ENCODE assay signal across 15 mouse cellular contexts in the genomic region with DNA sequence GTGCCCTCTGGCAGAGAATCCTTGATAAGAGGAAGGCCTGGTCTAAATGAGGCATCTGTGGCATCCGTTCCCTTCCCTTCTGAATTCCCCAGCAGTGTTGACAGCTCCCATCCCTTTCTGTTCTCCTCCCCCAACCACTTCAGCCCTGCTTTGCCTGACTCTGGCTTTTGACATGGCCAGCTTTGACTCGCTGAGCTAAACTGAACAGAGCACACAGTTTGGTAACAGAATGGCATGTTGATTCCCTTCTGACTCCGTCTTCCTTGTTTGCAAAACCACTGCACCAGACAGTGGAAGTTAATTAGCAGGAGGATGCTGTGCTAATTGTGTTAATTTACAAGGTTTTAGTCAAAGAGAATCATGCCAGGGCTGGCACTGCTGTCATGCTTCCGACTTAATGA.
DNase-seq lines count a peak whose midpoint lies in the region; ATAC-seq and TF ChIP-seq lines count a peak whose summit lies in the region.
"Had no signal": no experiment of that assay in that cellular context is flagged by ENCODE, and none has a peak within 500 bp of the region (broad histone marks: within the 10 kb centered on the region; RNA-seq: fewer than 3 reads in every experiment).

No protein-coding gene starts in this region.

- TF ChIP-seq CTCF in lung, postnatal 0 days (IDR thresholded peaks at IDR 0.05): no peak
- TF ChIP-seq CTCF in midbrain, postnatal 0 days (IDR thresholded peaks at IDR 0.05): no peak
- no peak for TF ChIP-seq CTCF in liver, postnatal 0 days (IDR thresholded peaks at IDR 0.05; ENCODE audit: low read depth)

- H3K9ac ChIP-seq in lung, postnatal 0 days (replicated peaks; ENCODE audit: low read depth): no peak overlapping the region
- no peak overlapping the region for H3K9ac ChIP-seq in midbrain, postnatal 0 days (replicated peaks; ENCODE audit: low read length, poor library complexity, severe bottlenecking)
- no peak overlapping the region for H3K9ac ChIP-seq in liver, postnatal 0 days (replicated peaks)

- 45% methylated on average over 4 of the region's 4 CpGs for WGBS in lung, postnatal 0 days
- WGBS in midbrain, postnatal 0 days: 25% methylated on average over 4 of the region's 4 CpGs
- 54% methylated on average over 4 of the region's 4 CpGs for WGBS in liver, postnatal 0 days (ENCODE audit: insufficient replicate concordance)

- H3K9me3 ChIP-seq in lung, postnatal 0 days (ENCODE audit: low read length): no peaks in the 10 kb centered on the region
- H3K9me3 ChIP-seq in midbrain, postnatal 0 days (ENCODE audit: low read length): no peaks in the 10 kb centered on the region
- H3K9me3 ChIP-seq in liver, postnatal 0 days (ENCODE audit: low read length): no peaks in the 10 kb centered on the region

- DNase-seq in lung, postnatal 0 days (ENCODE audit: low spot score): peak; percentile 28
- no peak for DNase-seq in lung, postnatal 10 days
- DNase-seq in heart, adult 18-20 months: peak; percentile 49 to 77
- peak; percentile 19 to 25 for DNase-seq in heart, postnatal 36 days
- peak; percentile 30 for DNase-seq in midbrain, postnatal 0 days (ENCODE audit: low spot score)
- DNase-seq in layer of hippocampus, postnatal 25 days (ENCODE audit: extremely low spot score in 1 of 2, low spot score in 1 of 2): no peak
- DNase-seq in liver, postnatal 0 days: no peak
- DNase-seq in left cerebral cortex, adult 11 months (ENCODE audit: low spot score): no peak
- DNase-seq: adrenal gland, postnatal 14 days; cerebellum, postnatal 25 days; right cerebral cortex, postnatal 14 days had no signal

- no peak for TF ChIP-seq EP300 in lung, postnatal 0 days (IDR thresholded peaks at IDR 0.05)
- TF ChIP-seq EP300 in liver, postnatal 0 days (IDR thresholded peaks at IDR 0.05; ENCODE audit: low read depth): no peak

- H3K4me2 ChIP-seq in lung, postnatal 0 days (replicated peaks; ENCODE audit: low read depth, low read length): no peak overlapping the region
- no peak overlapping the region for H3K4me2 ChIP-seq in midbrain, postnatal 0 days (ENCODE audit: low read depth, low read length, poor library complexity, severe bottlenecking)
- H3K4me2 ChIP-seq in liver, postnatal 0 days (ENCODE audit: low read depth, low read length): no peak overlapping the region

- H3K4me3 ChIP-seq in lung, postnatal 0 days (ENCODE audit: low read depth, low read length): no peak overlapping the region
- no peak overlapping the region for H3K4me3 ChIP-seq in midbrain, postnatal 0 days (ENCODE audit: low read depth, low read length)
- no peak overlapping the region for H3K4me3 ChIP-seq in liver, postnatal 0 days (ENCODE audit: low read depth, low read length)
- H3K4me3 ChIP-seq: left cerebral cortex, adult 2 months had no signal

- H3K36me3 ChIP-seq in lung, postnatal 0 days (ENCODE audit: insufficient read depth, low read length): 0 out of 2 replicates have a peak, but pooled peaks cover 9% of the 10 kb centered on the region
- no peaks in the 10 kb centered on the region for H3K36me3 ChIP-seq in midbrain, postnatal 0 days (ENCODE audit: insufficient read depth, low read length)
- H3K36me3 ChIP-seq in liver, postnatal 0 days (replicated peaks; ENCODE audit: insufficient read depth, low read length): 0 out of 2 replicates have a peak, but pooled peaks cover 12% of the 10 kb centered on the region

- no peaks in the 10 kb centered on the region for H3K27me3 ChIP-seq in lung, postnatal 0 days (replicated peaks; ENCODE audit: insufficient read depth, low read length)
- H3K27me3 ChIP-seq in midbrain, postnatal 0 days (ENCODE audit: insufficient read depth, low read length): no peaks in the 10 kb centered on the region
- no peaks in the 10 kb centered on the region for H3K27me3 ChIP-seq in liver, postnatal 0 days (ENCODE audit: insufficient read depth, low read length)

- H3K4me1 ChIP-seq in lung, postnatal 0 days (ENCODE audit: insufficient read depth, low read depth, low read length): no peaks in the 10 kb centered on the region
- no peaks in the 10 kb centered on the region; the same call in 1 of the 2 replicates for H3K4me1 ChIP-seq in midbrain, postnatal 0 days (ENCODE audit: insufficient read depth, low read length)
- no peaks in the 10 kb centered on the region for H3K4me1 ChIP-seq in liver, postnatal 0 days (ENCODE audit: insufficient read depth)

- ATAC-seq in lung, postnatal 0 days: no peak
- ATAC-seq in midbrain, postnatal 0 days (ENCODE audit: low FRiP score): no peak
- ATAC-seq in liver, postnatal 0 days: no peak
- ATAC-seq: intestine, embryonic 16.5 days; Patski had no signal

- intact Hi-C loops in heart, postnatal 36 days (cut with DNase I): loop anchor here (5.0 kb wide), 2 partner anchors 90 to 115 kb away; partner anchors contain the start of gene Fign

- no peak overlapping the region for H3K27ac ChIP-seq in lung, postnatal 0 days (ENCODE audit: low read length)
- no peak overlapping the region for H3K27ac ChIP-seq in midbrain, postnatal 0 days (ENCODE audit: low read depth, low read length)
- no peak overlapping the region for H3K27ac ChIP-seq in liver, postnatal 0 days (ENCODE audit: low read depth)
- H3K27ac ChIP-seq: left cerebral cortex, adult 2 months; stomach, postnatal 0 days had no signal

Comparison
In these comparisons a context has a peak if more than half of its experiments do, and no peak if none do; other contexts are left out.
1. DNase-seq: peak in lung, postnatal 0 days (single experiment), heart, adult 18-20 months (2 of 2), heart, postnatal 36 days (2 of 2) and midbrain, postnatal 0 days (single experiment); none in lung, postnatal 10 days (single experiment), layer of hippocampus, postnatal 25 days (0 of 2), liver, postnatal 0 days (single experiment) and left cerebral cortex, adult 11 months (single experiment).